Mouse (Mus musculus): ENCODE measurements at regions not wholly inside any gene's neighbourhood (a gene's known extent, or its start where the extent isn't known, plus 50 kb on each side); places are given as distances from the start of the nearest gene placed in this dataset.

DNA sequence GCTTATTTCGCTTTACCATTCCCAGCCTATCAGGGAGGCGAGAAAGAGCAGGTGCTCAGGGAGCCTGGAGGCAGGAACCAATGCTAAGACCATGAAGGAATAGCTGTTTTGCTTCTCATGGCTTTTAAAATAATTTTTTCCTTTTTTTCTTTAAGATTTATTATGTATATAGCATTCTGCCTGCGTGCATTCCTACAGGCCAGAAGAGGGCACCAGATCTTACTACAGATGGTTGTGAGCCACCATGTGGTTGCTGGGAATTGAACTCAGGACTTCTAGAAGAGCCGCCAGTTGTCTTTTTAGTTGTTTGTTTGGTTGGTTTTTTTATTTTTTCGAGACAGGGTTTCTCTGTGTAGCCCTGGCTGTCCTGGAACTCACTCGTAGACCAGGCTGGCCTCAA lies 113.6 kb upstream of the Armc2 start:
- no peak for ATAC-seq (replicated peaks; ENCODE audit: low FRiP score, poor library complexity, severe bottlenecking)

- ATAC-seq (replicated peaks; ENCODE audit: low FRiP score, poor library complexity, severe bottlenecking) = no peak
Measured at GRCm38 (mm10) chr10:42131298-42131697, 113.1 kb upstream of the Armc2 start.

GRCm38 (mm10) chr10:42127865-42128419 lies 109.7 kb upstream of the Armc2 start:
- ATAC-seq (replicated peaks; ENCODE audit: low FRiP score, poor library complexity, severe bottlenecking) = no peak

- no peak for ATAC-seq (replicated peaks; ENCODE audit: low FRiP score, poor library complexity, severe bottlenecking)
Measured at GRCm38 (mm10) chr10:42126816-42127215, 108.6 kb upstream of the Armc2 start.

DNA sequence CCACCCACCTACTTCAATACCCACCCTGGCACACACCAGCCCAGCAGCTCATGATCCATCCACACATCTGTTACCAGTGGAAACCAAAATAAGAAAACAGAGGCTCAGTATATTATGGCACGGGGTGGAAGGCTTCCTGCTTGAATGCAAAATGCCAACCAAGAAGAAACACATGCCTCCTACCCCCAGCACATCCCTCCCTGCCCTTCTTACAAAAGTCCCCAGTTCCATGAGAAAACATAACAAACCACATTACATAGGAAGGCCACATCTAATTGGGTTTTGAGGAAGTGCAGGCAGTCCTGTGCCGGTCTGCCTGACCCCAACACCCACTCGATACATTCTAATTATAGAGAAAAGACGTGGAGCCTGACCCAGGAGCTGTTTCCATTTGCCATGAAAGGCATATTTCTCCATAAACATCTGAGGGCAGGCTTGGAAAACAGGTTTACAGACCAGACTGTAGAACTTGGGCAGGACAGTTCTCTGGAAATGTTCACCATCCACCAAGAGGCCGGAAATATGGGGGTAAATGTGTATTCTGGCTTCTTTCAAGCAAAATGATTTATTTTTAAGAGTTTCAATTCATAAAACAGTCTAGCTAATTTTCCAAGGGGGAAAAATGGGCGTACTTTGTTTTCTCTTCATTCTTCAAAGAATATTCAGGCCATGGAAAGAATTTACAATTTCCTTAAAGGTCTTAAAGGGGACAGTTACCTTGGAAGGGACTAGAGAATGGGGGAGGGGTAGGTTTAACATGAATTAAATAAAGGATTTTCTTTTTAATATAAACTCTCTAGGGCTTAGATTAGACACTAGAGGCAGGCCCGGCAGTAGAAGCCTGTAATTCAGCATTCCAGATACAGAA lies 104.8 kb upstream of the Armc2 start:
- no peak for ATAC-seq (replicated peaks; ENCODE audit: low FRiP score, poor library complexity, severe bottlenecking)

DNA sequence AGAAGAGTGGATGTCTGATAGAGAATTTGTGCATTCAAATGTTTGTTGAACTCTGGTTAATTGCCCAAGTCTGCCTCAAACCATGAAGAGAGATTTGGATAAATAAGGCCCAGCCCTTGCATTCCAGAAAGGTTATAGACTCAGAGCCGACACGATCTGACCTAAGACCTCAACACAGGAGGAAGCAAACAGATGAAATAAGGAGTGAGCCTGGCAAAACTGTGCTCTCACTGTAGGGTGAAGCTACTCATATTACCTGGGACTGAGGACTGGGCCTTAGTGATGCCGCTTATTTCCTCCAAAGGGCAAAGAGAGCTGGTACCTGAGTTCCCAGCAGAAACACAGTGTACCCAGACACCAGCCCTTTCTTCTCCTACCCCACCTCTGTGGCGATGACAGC lies 103.7 kb upstream of the Armc2 start:
- ATAC-seq (replicated peaks; ENCODE audit: low FRiP score, poor library complexity, severe bottlenecking) = no peak

- no peak for ATAC-seq (replicated peaks; ENCODE audit: low FRiP score, poor library complexity, severe bottlenecking)
Measured at GRCm38 (mm10) chr10:42119326-42119725, 101.1 kb upstream of the Armc2 start.

DNA sequence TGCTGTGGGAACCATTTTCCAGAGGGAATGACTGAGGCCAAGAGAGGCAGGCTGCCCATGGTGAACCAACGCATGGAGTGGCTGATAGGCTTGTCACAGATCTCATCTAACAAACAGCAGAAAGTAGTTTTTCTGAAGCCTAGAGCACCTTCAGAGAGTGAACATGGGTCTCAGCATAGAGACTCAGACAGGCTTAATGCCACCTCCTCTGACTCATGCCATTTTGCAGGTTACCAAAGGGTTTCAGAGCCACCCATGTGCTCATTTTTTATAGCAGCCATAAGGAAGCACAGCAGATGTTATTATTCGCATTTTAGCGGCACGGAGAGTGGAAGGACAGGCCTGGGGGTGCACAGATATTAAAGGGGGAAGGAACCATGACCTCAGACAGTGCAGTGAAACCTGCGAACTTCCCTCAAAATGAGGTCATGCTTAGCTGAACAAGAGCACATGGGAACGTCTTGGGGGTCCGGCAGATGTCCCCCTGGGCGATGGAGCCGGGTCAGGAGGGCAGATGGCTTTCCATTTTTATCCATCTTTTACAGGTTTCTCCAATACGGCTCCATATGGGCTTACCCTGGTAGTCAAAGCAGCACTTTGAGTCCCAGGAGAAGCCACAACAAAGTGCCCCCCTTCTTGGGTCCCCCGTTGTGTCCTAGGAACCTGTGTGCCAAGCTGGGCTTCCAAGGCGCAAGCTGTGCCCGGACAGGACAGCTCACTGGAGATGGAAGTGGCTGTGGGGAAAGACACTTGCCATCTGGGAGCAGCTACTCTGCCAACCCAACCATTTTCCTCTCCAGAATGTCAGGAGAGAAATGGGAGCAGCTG lies 100.3 kb upstream of the Armc2 start:
- ATAC-seq (replicated peaks; ENCODE audit: low FRiP score, poor library complexity, severe bottlenecking) = no peak

DNA sequence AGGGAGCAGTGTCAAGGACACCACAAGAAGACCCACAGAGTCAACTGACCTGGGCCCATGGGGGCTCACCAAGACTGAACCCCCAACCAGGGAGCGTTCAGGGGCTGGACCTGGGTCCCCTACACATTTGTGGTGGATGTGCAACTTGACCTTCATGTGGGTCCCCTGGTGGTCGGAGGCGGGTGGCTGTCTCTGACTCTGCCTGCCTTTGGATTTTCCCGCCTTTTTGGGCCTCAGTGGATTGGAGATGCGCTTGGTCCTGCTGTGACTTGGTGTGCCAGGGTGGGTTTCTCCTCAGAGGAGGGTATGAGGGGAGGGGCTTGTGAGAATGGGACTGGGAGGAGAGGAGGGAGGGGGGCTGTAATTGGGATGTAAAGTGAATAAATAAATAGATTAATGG lies 99.3 kb upstream of the Armc2 start:
- no peak for ATAC-seq (replicated peaks; ENCODE audit: low FRiP score, poor library complexity, severe bottlenecking)

DNA sequence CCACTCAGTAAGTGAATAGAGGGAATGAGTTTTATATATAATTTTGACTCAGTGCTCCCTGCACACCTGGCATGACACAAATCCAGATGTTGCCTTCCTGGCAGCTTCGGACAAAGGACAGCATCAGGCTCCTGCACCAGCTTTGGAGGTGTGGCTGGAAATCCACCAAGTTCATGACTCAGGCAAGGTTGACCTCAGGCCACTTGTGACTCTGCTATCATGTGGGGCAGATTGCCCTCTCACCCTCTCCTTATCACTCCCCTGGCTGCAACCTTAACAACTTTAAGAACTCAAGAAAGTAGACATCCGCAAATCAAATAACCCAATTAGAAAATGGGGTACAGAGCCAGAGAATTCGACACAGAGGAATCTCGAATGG lies 97.7 kb upstream of the Armc2 start:
- 0 out of 2 replicates have a peak, but pooled peaks have one; percentile 40 for ATAC-seq (replicated peaks; ENCODE audit: low FRiP score, poor library complexity, severe bottlenecking)

DNA sequence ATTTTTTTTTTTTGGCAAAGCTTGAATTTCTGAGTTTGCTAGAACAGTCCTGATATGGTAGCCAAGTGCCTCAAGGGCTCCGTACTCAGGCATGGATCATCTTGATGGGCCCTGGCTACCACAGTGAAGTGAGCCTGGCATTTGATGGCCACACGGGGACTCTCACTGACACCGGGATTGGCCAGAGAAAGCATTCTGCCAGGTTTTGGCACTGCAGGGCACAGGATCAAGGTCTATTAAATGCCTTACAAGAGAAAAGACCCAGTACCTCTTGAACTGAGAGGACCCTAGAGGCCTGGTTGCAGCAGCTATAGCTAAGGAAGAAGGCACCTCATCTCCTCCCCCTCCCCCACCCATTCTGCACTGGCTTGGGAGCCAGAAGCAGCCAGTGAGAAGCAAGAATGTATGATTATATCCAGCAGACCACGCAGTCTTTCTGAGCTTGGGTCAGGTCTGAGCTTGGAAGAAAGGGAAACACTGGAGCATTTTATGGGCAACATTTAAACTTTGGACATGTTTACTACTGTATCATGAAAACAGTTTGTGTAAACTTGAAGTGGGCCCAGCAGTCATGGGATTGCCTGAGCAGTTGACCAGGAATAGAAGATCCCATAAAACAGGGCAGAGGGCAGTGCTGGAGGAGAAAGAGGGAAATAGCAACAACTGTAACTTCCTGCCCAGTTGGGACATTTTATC lies 97.1 kb upstream of the Armc2 start:
- ATAC-seq (replicated peaks; ENCODE audit: low FRiP score, poor library complexity, severe bottlenecking) = no peak

DNA sequence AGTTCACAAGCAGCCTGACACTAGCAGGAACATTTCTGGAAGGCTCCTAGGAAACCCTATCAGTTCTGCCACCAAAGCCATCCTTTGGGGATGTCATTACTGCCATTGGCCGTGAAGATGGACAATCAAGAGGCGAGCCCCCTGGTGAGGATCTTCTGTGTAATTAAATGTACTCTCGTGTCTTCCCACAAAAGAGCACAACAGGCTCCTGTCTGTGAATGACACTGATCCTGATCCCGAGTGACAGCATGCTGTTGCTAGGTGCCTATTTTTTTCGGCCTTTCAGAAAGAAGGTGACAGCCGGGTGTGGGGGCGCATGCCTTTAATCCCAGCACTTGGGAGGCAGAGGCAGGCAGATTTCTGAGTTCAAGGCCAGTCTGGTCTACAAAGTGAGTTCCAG lies 92.5 kb upstream of the Armc2 start:
- ATAC-seq (replicated peaks; ENCODE audit: low FRiP score, poor library complexity, severe bottlenecking) = no peak

DNA sequence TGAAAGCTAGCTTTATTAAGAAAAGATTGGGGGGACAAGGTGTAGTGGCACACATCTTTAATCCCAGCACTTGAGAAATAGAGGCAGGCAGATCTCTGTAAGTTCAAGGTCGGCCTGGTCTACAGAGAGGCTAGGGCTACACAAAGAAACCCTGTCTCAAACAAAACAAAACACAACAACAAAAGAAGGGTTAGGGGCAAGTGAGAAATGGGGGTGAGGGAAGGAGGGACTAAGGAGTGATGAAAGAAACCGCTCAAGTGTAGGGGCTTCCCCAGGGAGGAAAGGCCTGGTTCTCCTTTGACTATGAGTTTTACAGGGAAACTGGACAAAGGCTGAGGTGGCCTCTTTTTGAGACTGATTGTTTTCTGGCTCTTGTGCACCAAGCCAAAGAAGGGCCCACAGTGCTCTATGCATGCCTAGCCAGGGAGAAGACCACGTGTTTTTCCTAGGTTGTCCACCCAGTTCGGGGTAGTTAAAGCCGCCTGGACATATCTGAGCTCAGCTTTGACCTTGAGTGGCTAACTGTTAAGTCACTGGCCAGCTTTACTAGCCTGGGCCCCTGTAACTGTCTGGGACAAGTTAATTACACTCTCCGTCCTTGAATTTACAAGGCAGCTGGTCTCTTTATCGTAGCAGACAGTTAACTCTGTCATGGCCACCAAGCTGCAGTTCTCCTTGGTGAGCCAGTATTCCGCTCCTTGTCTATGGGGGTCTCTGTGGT lies 90.2 kb upstream of the Armc2 start:
- no peak for ATAC-seq (replicated peaks; ENCODE audit: low FRiP score, poor library complexity, severe bottlenecking)

- no peak for ATAC-seq (replicated peaks; ENCODE audit: low FRiP score, poor library complexity, severe bottlenecking)
Measured at GRCm38 (mm10) chr10:42107437-42108293, 89.4 kb upstream of the Armc2 start.

DNA sequence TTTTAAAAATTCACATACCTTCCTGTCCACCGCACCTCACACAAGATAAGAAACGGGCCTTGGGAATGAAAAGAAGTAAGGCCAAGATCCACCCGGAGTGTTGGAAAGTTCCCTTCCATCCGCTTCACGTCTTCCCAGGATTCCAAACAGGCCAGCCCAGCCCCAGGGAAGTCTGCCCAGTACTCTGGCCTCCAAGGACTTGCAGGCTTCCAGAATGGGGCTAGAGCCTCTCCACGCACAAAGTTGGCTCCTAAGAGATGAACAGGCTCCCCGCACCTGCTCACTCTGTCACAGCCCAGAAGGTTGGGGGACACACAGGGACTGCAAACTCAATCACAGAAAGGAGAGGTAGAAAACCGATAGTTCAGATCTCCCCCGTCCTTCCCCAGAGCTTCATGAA lies 88.4 kb upstream of the Armc2 start:
- ATAC-seq (replicated peaks; ENCODE audit: low FRiP score, poor library complexity, severe bottlenecking) = no peak

- ATAC-seq (replicated peaks; ENCODE audit: low FRiP score, poor library complexity, severe bottlenecking) = no peak
Measured at GRCm38 (mm10) chr10:42105083-42105482, 86.8 kb upstream of the Armc2 start.

GRCm38 (mm10) chr10:42102320-42102719 lies 84.1 kb upstream of the Armc2 start:
- no peak for ATAC-seq (replicated peaks; ENCODE audit: low FRiP score, poor library complexity, severe bottlenecking)

DNA sequence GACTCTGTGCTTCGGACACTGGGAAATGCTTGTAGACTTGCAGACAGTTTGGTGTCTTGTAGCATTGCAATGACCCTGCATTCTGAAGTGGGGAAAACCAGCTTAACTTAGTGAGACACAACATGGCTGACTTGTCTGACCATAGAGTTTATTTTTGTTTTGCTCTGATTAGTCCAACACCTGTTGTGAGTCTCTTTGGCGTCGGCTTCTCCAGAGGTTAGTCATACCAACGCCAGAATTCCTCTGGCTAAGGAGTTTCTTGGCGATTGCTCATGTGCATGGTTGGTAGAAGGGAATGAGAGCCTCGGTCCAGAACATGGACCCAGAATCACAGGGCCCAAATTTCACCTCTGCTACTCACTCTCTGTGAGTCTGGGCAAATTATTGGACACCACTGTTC lies 82.9 kb upstream of the Armc2 start:
- no peak for ATAC-seq (replicated peaks; ENCODE audit: low FRiP score, poor library complexity, severe bottlenecking)

- no peak for ATAC-seq (replicated peaks; ENCODE audit: low FRiP score, poor library complexity, severe bottlenecking)
Measured at GRCm38 (mm10) chr10:42096924-42097323, 78.7 kb upstream of the Armc2 start.

All from erythroblast, adult 5-6 weeks (primary cell).